Mouse (Mus musculus) retina, postnatal 7 days (tissue): ENCODE measurements around the gene Ndrg3.
"Not testable (repeated sequence)": the region's sequence is repeated elsewhere in the genome, so short reads cannot be mapped to it uniquely, and the experiment has no call there.

ENCODE experiments used
- DNase-seq: peaks from one replicate; pipeline ENCODE4 v3.0.0-alpha.2; 2012; ENCODE audit warnings: low read depth, low spot score

The Ndrg3 gene

DNA sequence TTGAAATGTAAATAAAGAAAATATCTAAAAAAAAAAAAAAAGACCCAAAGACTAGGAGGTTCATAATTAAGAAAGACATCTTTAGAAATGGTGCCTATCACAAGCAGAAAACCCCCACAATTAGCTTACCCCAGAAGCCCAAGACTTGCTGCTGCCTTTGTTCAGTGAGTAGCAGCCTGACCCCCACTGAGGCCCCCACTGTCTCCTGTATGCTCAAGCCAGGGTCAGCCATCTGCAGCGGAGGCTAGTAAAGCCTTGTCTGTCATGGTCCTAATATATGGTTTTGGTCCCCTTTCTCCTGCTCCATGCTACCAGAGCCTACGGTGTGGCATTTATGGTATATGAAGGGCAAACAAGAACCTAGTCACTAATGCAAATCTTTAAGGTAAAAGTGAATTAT is 90.5 kb downstream of the Ndrg3 start:
- no peak for DNase-seq

DNA sequence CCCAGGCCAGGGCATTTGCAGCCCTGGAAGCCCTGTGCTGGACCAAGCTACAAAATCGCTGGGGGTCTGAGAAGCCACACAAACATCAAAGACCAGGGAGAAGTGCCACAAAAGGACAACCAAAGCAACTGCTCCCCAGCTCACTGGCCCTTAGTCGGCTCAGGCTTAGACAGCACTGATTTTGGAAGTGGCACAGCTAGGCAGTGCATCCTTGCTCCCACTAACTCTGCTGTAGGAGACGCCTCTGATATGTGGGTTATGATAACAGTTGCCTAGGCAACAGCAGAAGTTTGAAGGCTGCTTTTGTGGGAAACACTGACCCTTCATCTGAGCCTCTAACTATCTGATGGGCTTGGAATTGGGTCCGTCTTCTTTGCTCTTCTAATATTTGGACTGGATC is 92.7 kb downstream of the Ndrg3 start:
- DNase-seq: no peak

DNA sequence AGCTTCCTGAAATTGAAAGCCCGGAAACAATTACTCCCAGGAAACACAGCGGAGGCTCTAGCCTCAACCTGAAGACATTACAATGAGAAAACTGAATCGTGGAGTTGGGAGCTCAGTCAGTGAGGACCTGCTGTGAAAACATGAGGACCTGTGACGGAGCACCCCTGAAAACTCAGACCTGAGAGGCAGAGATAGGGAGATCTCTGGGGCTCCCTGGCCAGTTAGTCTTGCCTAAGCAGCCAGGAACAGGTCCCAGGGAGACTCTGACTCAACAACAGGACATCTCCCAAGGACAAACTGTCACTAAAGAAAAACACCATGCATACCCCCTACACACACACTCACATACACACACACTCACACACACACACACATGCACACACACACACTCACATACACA is 93.5 kb downstream of the Ndrg3 start:
- no peak for DNase-seq

DNA sequence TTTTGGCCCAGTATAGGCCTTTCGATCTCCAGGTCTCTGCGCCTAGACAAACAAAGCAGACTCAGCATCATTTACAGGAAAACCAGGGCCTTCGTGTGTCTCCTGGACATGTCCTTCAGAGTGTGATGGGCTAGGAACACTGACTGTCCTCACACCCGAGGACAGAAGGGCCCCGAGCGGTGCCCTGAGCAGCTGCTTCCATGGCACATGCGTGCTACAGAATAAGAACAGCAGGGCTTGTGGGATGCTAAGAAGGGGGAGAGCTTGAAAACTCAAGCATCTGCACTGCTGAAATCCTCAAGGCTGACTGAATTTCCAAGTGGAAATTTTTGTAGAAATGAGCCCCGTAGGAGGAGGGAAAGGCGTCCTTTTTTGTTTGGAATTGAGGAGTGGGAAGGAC is 94.8 kb downstream of the Ndrg3 start:
- no peak for DNase-seq

DNA sequence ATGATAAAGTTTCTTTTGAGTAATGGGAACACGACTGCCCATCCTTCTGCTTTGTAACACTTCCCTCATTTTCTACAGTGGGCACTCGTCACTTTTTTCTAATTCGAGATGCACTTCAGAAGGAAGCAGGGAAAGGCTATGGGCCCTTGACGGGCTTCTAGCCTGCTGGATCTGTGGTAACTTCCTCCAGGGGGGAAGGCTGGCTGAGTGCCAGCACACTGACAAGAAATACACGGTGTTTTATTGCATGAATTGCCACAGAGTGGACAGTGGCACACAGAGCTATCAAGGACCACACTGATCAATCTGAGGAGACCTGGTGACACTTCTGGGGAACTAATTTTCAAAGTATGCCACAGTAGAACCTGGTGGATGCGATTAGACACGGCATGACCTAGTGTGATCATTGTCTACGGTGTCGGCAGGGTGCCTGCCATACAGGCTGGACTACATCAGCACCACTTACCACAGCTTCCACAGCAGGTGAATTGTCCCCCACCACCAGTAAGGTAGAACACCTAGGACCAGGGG is 95.4 kb downstream of the Ndrg3 start:
- no peak for DNase-seq

DNA sequence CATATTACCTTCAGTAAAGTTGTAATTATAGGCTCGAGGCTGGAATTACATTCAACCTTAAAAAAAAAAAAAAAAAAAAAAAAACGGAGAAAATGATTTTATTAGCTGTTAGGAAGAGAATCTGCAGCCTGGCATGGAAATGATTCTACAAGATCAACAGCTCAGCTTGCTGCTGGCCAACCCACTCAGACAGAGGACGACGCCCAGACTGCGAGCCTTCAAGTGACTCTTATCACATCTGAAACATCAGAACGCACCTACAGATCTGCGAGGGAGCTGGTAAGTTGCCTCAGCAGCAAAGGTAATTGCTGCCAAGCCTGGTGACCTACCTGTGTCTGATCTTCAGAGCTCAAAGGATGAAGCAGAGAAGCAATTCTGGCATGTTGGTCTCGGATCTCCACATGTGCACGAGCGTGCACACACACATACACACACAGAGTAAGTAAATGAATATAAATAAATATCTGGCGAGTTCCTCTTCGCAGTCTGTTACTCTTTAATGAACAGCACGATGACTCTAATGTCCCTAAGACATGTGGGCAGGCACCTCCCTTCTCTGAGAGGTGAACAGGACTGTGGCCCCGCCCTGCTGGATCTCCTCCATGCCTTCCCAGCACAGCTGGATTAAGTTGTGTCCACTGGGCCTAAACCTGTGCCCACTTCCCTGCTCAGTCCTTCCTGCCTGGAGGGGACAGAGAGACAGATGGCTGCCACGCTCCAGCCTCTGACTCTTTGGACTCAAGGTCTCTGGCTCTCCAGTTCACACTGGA is 97.2 kb downstream of the Ndrg3 start:
- no peak for DNase-seq

DNA sequence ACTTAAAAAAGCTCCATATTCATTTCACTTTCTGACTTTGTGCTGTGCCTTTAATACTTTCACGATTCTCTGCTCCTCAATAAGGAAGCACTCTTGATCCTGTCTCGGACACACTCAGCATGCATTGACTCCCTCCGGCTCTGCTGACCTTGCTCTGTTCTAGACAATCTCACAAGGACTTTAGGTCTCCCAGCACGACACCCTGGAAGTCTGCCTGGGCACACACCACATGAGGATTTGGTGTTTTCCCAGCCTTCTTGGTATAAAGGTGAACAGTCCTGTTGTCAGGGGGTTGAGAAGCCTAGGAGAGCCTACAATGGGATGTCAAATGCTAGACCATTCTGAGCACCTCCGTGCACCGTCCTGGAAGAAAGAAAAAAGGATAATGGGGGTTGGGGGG is 99.0 kb downstream of the Ndrg3 start:
- DNase-seq: no peak

DNA sequence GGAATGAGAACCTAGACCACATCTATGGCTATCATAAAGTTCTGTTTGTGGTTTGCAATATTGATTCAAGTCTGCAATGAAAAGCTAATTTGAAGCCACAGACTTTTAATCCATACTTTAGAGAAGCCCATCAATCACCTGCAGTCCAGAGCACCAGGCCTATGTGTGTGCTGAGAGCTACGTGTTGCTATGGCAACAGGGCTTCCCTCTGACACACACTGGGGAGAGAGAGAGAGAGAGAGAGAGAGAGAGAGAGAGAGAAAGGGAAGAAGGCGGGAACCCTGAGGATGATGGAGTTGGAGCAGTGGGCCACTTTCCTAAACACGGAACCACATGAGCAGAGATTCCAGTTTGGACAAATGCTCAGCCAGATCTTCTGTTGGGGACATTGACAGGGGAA is 99.6 kb downstream of the Ndrg3 start:
- DNase-seq: no peak

DNA sequence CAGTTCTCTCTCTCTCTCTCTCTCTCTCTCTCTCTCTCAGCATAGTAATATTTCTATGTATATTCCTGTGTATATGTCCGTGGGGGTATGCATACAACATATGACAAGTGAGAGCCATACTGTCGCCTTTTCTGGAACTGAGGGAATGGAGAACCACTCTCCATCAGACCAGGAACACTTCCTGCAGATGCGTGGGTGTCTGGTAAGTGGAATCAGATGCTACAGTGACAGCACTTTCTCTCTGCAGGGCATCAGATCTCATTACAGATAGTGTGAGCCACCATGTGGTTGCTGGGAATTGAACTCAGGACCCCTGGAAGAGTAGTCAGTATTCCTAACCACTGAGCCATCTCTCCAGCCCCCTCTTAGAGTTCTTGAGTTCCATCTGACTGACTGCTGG is 103.4 kb downstream of the Ndrg3 start:
- DNase-seq: no peak

DNA sequence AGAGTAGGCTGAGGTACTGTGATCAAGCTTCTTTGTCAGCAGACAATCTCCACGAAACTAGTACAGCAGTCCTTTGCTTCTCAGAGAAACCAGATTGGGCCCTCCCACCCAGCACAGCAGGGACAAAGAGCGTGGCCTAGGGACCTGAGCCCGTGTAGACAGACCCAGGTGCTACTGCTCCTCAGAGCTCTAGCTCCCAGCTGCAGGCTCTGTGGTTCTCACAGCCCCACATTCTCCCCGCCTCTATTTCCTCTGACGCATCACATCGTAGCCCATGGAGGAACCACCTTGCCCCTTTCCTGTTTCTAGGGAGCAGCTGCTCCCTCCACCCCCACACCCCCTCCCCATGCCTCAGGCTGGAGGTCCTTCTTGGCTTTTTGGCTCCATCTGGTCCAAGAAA is 104.8 kb downstream of the Ndrg3 start, which contains the start of gene Sla2:
Gene Sla2 (minus strand): TSS at position 176 of the 400 bp plus-strand sequence.
- no peak for DNase-seq

DNA sequence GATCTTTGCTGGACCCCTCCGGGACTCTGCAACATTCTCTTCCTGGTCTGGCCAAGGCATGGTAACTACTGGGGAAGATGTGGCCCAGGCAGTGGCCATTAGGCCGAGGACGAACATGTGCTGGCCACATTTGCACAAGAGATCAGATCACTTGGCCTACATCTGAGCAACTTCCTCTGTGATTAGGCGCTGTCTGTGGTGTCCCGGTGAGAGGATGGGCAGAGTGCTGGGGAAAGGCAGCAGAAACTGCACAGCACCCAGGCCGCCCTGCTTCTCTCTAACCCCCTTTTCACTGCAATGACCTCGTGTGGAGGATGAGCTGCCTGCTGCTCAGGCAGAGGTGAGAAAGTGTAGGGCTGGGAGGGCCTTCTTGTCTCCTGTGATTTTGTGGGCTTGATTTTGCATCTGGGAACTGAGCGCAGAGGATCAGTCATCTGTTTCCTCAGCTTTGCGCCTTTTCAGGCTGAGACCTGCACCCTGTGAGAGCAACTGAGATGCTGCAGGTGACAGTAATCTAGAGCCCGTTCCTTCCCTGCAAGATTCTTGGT is 105.7 kb downstream of the Ndrg3 start:
- DNase-seq: no peak

DNA sequence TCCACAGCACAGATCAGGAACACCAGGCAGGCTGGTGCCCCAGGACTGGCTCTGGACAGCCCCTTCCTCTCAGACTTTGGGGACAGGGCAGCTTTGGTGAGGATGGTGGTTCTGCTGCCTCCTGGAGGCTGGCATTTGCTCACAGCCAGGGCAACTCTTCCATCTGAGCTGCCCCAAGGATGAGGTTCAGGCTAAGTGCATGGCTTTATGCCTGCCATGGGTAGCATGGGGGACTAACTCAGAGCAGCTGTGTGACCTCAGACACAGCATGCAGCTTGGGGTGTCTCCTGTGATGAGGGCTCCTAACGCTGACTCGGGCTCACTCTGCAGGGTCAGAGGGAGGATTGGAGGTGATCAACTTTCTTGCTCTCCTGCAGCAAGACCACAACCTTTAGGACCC is 106.2 kb downstream of the Ndrg3 start:
- DNase-seq: not testable (repeated sequence)

DNA sequence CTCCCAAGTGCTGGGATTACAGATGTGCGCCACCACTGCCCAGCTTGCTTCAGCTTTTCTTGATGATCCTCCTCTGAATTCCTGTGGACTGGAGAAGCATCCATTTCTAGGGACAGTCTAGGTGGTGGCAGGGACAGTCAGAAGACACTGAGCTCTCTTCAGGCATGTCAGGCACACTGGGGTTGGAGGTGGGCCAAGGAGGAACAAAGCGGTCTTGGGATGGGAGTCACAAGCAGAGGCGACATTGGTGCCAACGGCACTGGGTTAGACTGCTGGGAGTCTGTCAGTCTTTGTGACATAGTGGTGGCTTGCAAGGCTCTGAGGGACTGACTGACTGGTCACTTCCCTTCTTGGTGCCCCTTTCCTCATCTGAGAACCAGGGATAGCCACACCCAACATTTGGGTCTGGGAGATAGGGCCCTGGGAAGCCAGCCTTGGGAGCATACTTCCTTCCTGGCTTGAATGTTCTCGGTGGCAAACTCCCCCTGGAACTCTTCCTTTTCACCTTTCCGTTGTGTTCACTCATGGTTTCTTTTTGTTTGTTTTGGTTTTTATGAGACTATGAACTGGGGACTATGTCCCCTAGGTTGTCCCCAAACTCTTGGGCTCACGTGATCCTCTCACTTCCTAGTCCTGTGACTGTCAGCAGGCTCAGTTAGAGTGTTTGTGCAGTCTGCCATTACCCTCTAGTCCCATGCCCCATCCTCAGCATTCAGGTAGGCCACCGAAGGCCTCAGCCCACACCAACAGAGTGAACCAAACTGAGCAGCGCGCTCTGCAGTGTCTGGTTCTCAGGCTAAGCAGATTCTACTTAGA is 107.3 kb downstream of the Ndrg3 start:
- DNase-seq: no peak

DNA sequence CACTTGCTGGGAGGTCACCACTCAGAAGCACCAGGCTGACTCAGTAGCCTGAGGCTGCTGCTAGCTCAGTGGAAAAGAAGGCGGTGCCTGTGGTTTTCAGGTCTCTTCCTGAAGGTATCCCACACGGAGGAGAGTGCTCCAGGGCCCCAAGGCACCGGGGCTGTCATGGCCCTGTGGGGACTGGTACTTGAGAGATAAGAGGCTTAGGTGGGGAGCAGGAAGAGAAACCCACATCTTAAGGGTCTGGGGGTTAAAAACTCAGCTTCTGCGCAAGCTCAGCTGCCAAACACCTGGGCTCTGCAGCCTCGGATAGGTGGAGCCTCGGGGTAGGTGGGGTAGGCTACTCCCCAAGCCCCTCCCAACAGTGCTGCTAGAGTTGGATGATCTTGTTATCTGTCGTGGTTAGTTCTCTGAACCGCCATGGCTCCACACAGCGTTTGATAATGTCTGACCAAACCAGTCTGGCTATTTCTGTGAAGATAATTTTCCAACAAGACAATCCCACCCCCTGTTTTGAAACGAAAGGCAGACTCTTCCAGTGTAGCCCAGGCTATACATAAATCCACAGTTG is 109.3 kb downstream of the Ndrg3 start:
- no peak for DNase-seq

DNA sequence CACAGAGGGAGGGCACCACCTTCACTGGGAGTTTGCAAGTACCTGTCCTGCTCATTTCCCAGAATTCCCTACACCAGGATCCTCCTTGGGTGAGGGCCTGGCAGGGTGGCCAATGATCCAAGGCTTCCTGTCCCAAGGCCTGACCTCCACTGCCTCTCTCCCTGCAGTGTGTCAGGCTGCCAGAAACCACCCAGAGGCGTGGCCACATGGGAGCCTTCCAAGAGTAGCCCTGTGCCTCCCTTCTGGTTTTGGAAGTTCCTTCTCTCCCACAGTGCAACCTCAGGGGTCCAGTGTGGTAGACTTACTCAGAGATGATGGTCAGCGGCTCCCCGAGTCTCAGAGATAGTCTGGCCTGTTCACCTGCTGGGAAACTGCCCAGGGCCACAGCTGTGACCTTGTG is 112.3 kb downstream of the Ndrg3 start:
- DNase-seq: no peak

DNA sequence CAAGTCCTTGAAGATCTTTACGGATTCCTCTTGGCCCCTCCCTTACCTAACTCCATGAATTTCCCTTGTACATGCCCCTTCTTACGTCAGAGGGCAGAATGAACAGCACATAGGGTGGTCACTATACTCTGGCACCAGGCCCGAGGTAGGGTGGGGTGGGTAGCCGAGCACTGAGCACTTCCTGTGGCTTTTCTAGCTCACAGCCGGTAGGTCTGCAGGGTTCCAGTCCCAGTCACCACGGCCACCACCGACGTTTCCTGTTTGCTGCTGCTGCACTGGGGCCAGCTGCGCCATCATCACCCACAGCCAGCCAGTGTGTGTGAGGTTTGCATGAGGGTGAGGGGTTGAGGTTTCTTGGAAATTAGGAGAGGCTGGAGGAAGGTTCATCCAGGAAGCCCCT is 114.1 kb downstream of the Ndrg3 start:
- DNase-seq: no peak
